Mouse (Mus musculus) liver, embryonic 14.5 days (tissue): ENCODE measurements around the gene Gm10663. TPM values are rescaled to one million over a fixed set of nuclear protein-coding genes. Genes with fewer than 3 reads are reported as not detected.

ENCODE experiments used
- ATAC-seq: fragments of 200-750 bp; cut with Nextera tagmentation; 2 replicates; pipeline ENCODE4 v1.8.0; 2017; ENCODE audit warnings: moderate number of reproducible peaks, mild to moderate bottlenecking, moderate library complexity; ENCODE audit not compliant: insufficient read depth
- DNase-seq, 3 experiments: peaks; one replicate each; pipeline ENCODE4 v3.0.0-alpha.2; 2012 to 2013; ENCODE audit warnings: low read depth in 3 of 3, low spot score in 3 of 3
- H3K27ac ChIP-seq: fragments of 300-500 bp; sonication (generic); 2 replicates; pipeline ENCODE4 v1.5.1; 2014; ENCODE audit warnings: moderate library complexity, mild to moderate bottlenecking, control low read depth, inconsistent platforms
- H3K27me3 ChIP-seq: fragments of 300-500 bp; sonication (generic); 2 replicates; pipeline ENCODE4 v1.6.1; 2014; ENCODE audit warnings: mild to moderate bottlenecking, low read length, moderate library complexity; ENCODE audit not compliant: control insufficient read depth, insufficient read depth
- H3K36me3 ChIP-seq: fragments of 300-500 bp; sonication (generic); replicated peaks from 2 replicates; pipeline ENCODE4 v1.6.1; 2014; ENCODE audit warnings: low read depth; ENCODE audit not compliant: control insufficient read depth, insufficient read depth
- H3K4me1 ChIP-seq, 2 experiments: fragments of 200-500 bp in 1 of 2; fragments of 300-500 bp in 1 of 2; sonication (generic) in 1 of 2; replicated peaks; 2 replicates each; pipeline ENCODE4 v1.6.1; 2012 to 2014; ENCODE audit warnings: antibody characterized with exemption in 1 of 2, inconsistent platforms in 1 of 2, low read length in 1 of 2; ENCODE audit not compliant: control insufficient read depth in 2 of 2, insufficient read depth in 2 of 2
- H3K4me2 ChIP-seq: fragments of 300-500 bp; sonication (generic); 2 replicates; pipeline ENCODE4 v1.6.1; 2014; ENCODE audit warnings: low read depth, mild to moderate bottlenecking, control low read depth, moderate library complexity
- H3K4me3 ChIP-seq, 2 experiments: fragments of 200-500 bp in 1 of 2; fragments of 300-500 bp in 1 of 2; sonication (generic) in 1 of 2; 2 replicates each; pipeline ENCODE4 v1.5.1; 2012 to 2014; ENCODE audit warnings: low read depth in 2 of 2, low read length in 2 of 2, mild to moderate bottlenecking in 2 of 2, control low read depth in 1 of 2, inconsistent platforms in 1 of 2, moderate library complexity in 1 of 2; ENCODE audit not compliant: insufficient read depth in 1 of 2
- H3K9ac ChIP-seq: fragments of 300-500 bp; sonication (generic); replicated peaks from 2 replicates; pipeline ENCODE4 v1.6.1; 2014; ENCODE audit warnings: mild to moderate bottlenecking, control low read depth, moderate library complexity
- H3K9me3 ChIP-seq: fragments of 300-500 bp; sonication (generic); 2 replicates; pipeline ENCODE4 v1.6.1; 2016; ENCODE audit warnings: low read length, mixed read lengths; ENCODE audit not compliant: control insufficient read depth
- CTCF ChIP-seq: IDR thresholded peaks from 2 replicates; pipeline ENCODE4 v1.5.1; 2016; ENCODE audit warnings: antibody characterized with exemption, low read depth, control low read depth
- EP300 ChIP-seq: IDR thresholded peaks from 2 replicates; pipeline ENCODE4 v1.6.1; 2016; ENCODE audit warnings: antibody characterized with exemption, low read depth
- WGBS: fragments of 180-500 bp; shearing (Covaris S2); extraction: QIAGEN DNeasy Blood & Tissue Kit; methylation state at CpG from one replicate; pipeline ENCODE4 v1.1.7; 2014; ENCODE audit not compliant: insufficient replicate concordance; 5-methylcytosine and 5-hydroxymethylcytosine counted together
- polyA plus RNA-seq, 2 experiments: library from polyadenylated mRNA; depleted of rRNA in 1 of 2; stranded (reverse) in 1 of 2; unstranded in 1 of 2; fragments of >200 nt; fragmentation: Nextera tagmentation in 1 of 2; extraction: Ambion mirVana in 1 of 2; gene quantifications; 2 replicates each; pipeline versions ENCODE4 v1.2.1 to v1.2.3; 2012 to 2014

Gene Gm10663
- polyA plus RNA-seq, 2 experiments, result not detected

DNA sequence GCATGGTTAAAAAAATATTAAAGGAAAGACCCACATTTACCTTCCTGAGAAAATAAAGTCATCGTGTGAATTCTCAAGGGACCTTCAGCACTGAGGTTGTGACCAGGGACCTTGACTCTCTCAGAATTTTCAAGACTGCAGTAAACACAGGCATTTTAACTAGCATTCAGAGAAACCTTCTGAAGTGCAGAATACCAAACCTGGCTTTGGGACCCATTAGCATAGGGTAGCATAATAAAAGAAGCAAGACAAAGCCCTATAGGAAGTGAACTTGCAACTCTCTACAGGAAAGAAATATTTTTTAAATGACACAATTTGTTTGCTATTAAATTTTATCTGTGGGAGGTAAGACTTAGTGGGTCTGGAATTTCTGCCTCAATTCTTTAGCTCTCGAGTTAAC, 10.8 kb upstream of the Gm10663 start:
- WGBS, result 39% methylated on average over 2 of the region's 2 CpGs
- no peaks in the 10 kb centered on the region for H3K36me3 ChIP-seq
- H3K4me2 ChIP-seq, result no peak overlapping the region
- H3K9ac ChIP-seq, result no peak overlapping the region
- H3K27ac ChIP-seq, result no peak overlapping the region
- H3K4me1 ChIP-seq, result no peaks in the 10 kb centered on the region
- ATAC-seq, result no peak
- no peaks in the 10 kb centered on the region for H3K9me3 ChIP-seq
- TF ChIP-seq EP300, result no peak
- no peak for TF ChIP-seq CTCF
- no peaks in the 10 kb centered on the region for H3K27me3 ChIP-seq
- H3K4me3 ChIP-seq, result no peak overlapping the region
- DNase-seq, result no peak

DNA sequence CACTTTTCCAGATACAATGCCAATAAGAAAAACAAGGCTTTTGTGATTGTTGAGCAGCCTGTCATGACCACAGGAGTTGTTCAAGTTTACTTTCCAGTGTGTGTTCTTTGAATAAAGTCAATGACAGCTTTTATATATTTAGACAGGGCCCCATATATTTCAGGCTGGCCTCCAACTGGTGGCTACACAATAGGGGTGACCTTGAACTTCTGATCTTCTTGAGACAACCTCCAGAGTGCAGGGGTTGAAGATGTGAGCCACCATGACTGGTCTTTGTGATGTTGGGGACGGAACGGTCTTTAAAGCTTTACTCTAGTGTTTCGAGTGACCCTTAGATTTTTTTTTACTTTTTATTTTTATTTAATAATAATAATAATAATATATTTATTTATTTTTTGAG, 9.2 kb upstream of the Gm10663 start:
- no peak for DNase-seq
- ATAC-seq, result no peak

DNA sequence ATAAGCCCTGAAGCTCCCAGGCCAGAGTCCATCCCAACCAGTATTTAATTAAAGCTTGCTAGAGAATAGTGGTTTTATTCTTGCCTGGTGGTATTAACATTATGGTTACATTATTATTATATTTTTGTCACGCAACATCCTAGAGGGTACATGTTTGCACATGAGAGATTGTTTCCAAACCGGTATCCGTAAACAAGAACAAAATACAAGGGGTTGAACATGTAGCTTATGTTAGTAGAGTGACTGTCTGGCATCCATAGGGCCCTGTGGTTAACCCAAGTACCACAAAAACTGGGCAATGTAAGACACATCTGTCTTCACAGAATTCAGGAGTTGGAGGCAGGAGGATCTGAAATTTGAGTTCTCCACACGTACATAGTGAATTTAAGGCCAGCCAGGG, 7.8 kb upstream of the Gm10663 start:
- ATAC-seq, result no peak
- DNase-seq, result no peak
- H3K27me3 ChIP-seq, result no peaks in the 10 kb centered on the region
- TF ChIP-seq CTCF, result no peak
- no peak overlapping the region for H3K9ac ChIP-seq
- H3K4me2 ChIP-seq, result no peak overlapping the region
- WGBS, result 69% methylated on average over 4 of the region's 4 CpGs
- no peaks in the 10 kb centered on the region for H3K36me3 ChIP-seq
- H3K27ac ChIP-seq, result no peak overlapping the region
- no peaks in the 10 kb centered on the region for H3K9me3 ChIP-seq
- no peak overlapping the region for H3K4me3 ChIP-seq
- no peaks in the 10 kb centered on the region for H3K4me1 ChIP-seq

More for the DNA sequence above, 9.2 kb upstream of the Gm10663 start:
- H3K36me3 ChIP-seq, result no peaks in the 10 kb centered on the region
- H3K4me1 ChIP-seq, result no peaks in the 10 kb centered on the region
- H3K27ac ChIP-seq, result no peak overlapping the region
- no peak overlapping the region for H3K4me2 ChIP-seq
- H3K27me3 ChIP-seq, result no peaks in the 10 kb centered on the region
- H3K9ac ChIP-seq, result no peak overlapping the region
- WGBS, result 79% methylated on average over 3 of the region's 3 CpGs
- TF ChIP-seq CTCF (no peak), EP300 (no peak)
- no peaks in the 10 kb centered on the region for H3K9me3 ChIP-seq
- H3K4me3 ChIP-seq, result no peak overlapping the region

DNA sequence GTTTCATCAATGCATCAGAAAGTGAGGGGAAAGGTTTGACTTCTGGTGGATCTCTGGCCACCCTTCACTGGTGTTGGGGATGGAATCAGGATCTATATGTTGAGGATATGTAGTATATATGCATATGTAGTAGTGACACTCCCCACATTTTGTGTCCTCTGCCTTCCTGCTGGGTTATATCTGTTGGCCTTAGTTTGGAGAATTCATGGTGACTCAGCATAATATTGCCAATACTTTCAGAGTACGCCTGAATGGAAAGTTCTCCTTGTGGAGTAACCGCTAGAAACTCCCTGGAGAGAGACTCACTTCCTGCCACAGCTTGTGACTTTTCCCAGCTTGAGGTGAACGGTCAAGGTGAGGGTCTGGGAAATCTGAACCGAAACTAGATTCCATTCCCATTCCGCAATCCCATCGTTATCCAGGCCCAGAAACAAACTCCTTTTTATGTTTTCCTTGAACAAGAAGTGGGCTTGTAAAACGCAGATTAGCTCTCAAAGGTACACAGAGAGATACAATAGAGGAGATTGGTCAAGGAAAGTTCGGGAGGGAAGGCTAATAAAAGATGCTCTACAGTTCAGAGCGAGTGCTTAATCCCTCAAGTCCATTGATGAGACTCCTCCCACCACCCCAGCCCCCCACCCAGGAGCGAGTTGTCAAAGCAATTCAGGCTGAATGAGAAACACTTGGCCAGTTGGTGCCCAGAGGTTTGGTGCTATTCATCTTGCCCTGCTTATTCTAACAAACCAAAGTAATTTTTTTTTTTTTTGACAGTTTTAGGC, 7.0 kb upstream of the Gm10663 start:
- H3K4me1 ChIP-seq, result no peaks in the 10 kb centered on the region
- DNase-seq, result no peak
- TF ChIP-seq CTCF (no peak), EP300 (no peak)
- H3K27ac ChIP-seq, result no peak overlapping the region
- H3K4me3 ChIP-seq, result no peak overlapping the region
- no peak overlapping the region for H3K9ac ChIP-seq
- no peaks in the 10 kb centered on the region for H3K27me3 ChIP-seq
- H3K36me3 ChIP-seq, result no peaks in the 10 kb centered on the region
- no peak overlapping the region for H3K4me2 ChIP-seq
- H3K9me3 ChIP-seq, result no peaks in the 10 kb centered on the region
- WGBS, result 46% methylated on average over 10 of the region's 10 CpGs
- no peak for ATAC-seq

DNA sequence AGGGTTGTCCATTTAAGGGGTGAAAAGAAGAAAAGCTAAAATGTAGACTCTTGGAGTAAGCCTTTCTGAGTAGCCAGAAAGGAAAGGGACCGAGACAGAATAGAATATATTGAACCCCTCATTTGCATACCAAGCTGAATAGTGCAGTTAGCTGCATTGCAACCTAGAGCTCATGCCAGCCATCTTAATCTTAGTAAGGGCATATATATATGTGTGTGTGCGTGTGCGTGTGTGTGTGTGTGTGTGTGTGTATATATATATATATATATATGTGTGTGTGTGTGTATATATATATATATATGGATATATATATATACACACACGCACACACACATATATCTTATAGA, 6.4 kb upstream of the Gm10663 start:
- no peaks in the 10 kb centered on the region for H3K9me3 ChIP-seq
- TF ChIP-seq CTCF, result no peak
- no peak for TF ChIP-seq EP300
- H3K36me3 ChIP-seq, result no peaks in the 10 kb centered on the region
- DNase-seq (no peak), ATAC-seq (no peak)
- 71% methylated on average over 4 of the region's 4 CpGs for WGBS
- H3K4me1 ChIP-seq, result no peaks in the 10 kb centered on the region
- H3K27me3 ChIP-seq, result no peaks in the 10 kb centered on the region
- no peak overlapping the region for H3K4me3 ChIP-seq
- no peak overlapping the region for H3K27ac ChIP-seq
- no peak overlapping the region for H3K4me2 ChIP-seq
- H3K9ac ChIP-seq, result no peak overlapping the region
